Mouse (Mus musculus) intestine, embryonic 14.5 days (tissue): Measurements from ENCODE around the gene Cped1. TPM values are rescaled to one million over a fixed set of nuclear protein-coding genes. Genes with fewer than 3 reads are reported as not detected.
A peak's percentile ranks its signal among the peaks of the same experiment; 100 is the strongest.

Experiments
- ATAC-seq: fragments of 200-750 bp; cut with Nextera tagmentation; replicated peaks from 2 replicates; pipeline ENCODE4 v1.8.0; 2017; ENCODE audit warnings: low read depth, moderate number of reproducible peaks, moderate TSS enrichment, moderate library complexity; ENCODE audit not compliant: low FRiP score, low TSS enrichment
- DNase-seq: peaks from one replicate; pipeline ENCODE4 v3.0.0-alpha.2; 2018; ENCODE audit warnings: low spot score
- H3K27ac ChIP-seq: fragments of 300-500 bp; sonication (generic); 2 replicates; pipeline ENCODE4 v1.5.1; 2014; ENCODE audit warnings: low read depth, mild to moderate bottlenecking, control low read depth
- H3K27me3 ChIP-seq: fragments of 300-500 bp; sonication (generic); replicated peaks from 2 replicates; pipeline ENCODE4 v1.6.1; 2014; ENCODE audit warnings: low read length, control low read depth; ENCODE audit not compliant: control insufficient read depth, insufficient read depth
- H3K36me3 ChIP-seq: fragments of 300-500 bp; sonication (generic); 2 replicates; pipeline ENCODE4 v1.6.1; 2014; ENCODE audit warnings: low read length, control low read depth; ENCODE audit not compliant: control insufficient read depth, insufficient read depth
- H3K4me1 ChIP-seq: fragments of 300-500 bp; sonication (generic); replicated peaks from 2 replicates; pipeline ENCODE4 v1.6.1; 2014; ENCODE audit warnings: low read length, control low read depth, mixed read lengths; ENCODE audit not compliant: control insufficient read depth, insufficient read depth
- H3K4me2 ChIP-seq: fragments of 300-500 bp; sonication (generic); 2 replicates; pipeline ENCODE4 v1.6.1; 2014; ENCODE audit warnings: low read length
- H3K4me3 ChIP-seq: fragments of 300-500 bp; sonication (generic); 2 replicates; pipeline ENCODE4 v1.5.1; 2014; ENCODE audit warnings: low read depth, low read length, control low read depth, mixed read lengths
- H3K9ac ChIP-seq: fragments of 300-500 bp; sonication (generic); 2 replicates; pipeline ENCODE4 v1.6.1; 2014; ENCODE audit warnings: mild to moderate bottlenecking, low read length
- H3K9me3 ChIP-seq: fragments of 300-500 bp; sonication (generic); 2 replicates; pipeline ENCODE4 v1.6.1; 2016; ENCODE audit warnings: low read length, control low read depth; ENCODE audit not compliant: control insufficient read depth
- WGBS: fragments of 180-500 bp; shearing (Covaris S2); extraction: QIAGEN DNeasy Blood & Tissue Kit; methylation state at CpG from one replicate; pipeline ENCODE4 v1.1.7; 2014; 5-methylcytosine and 5-hydroxymethylcytosine counted together
- polyA plus RNA-seq: library from polyadenylated mRNA; unstranded; fragments of >200 nt; fragmentation: Nextera tagmentation; extraction: Ambion mirVana; gene quantifications from 2 replicates; pipeline ENCODE4 v1.2.1, GENCODE M21; 2014

The Cped1 gene
- polyA plus RNA-seq = 35.5 and 38.5 TPM in 2 replicates

- Histone ChIP-seq H3K4me2 (peak within 1 kb of the TSS; percentile 92), H3K4me3 (peak within 1 kb of the TSS; percentile 53), H3K27me3 (no peaks in the 10 kb centered on the region), H3K4me1 (no peaks in the 10 kb centered on the region), H3K9me3 (no peaks in the 10 kb centered on the region), H3K27ac (peak within 1 kb of the TSS; percentile 69), H3K36me3 (no peaks in the 10 kb centered on the region), H3K9ac (peak within 1 kb of the TSS; percentile 59)
- WGBS = 1% methylated on average over 38 of the region's 38 CpGs
- DNase-seq (peak; percentile 85), ATAC-seq (peak; percentile 61)
Measured at GRCm38 (mm10) chr6:21985732-21986540, at the start of gene Cped1. TSS of gene Cped1 (plus strand) at chr6:21985916.

DNA sequence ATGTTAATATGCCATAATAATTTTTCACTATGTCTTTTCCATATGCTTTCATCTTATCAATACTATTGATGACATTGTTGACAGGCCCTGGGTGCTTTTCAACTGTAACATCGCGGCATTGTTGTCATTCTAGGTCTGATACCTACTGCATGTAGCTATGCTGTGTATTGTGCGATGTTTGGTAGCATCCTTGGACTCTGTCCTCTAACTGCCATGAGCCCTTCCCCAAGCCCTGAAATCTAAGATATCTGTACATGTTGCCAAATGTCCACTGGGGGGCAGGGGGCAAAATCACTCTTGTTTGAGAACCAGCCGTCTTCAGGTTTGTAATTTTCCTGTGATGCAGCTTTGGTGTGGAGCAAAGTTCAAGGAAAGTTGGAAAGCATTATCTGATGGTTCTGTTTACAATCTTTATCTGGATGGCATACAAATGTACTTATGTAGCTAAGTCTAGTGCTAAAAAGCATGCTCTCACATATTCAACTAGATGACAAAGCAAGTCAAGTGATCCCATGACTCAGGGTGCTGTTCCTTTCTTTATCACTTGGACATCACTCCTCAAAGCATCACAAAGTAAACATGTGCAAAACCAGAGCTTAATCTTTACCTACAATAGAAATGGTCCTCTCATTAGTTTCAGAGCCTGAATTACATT, 47.6 kb upstream of the Cped1 start:
- Histone ChIP-seq H3K9ac (no peak overlapping the region), H3K4me1 (no peaks in the 10 kb centered on the region), H3K9me3 (no peaks in the 10 kb centered on the region), H3K36me3 (no peaks in the 10 kb centered on the region), H3K4me3 (no peak overlapping the region), H3K4me2 (no peak overlapping the region), H3K27me3 (no peaks in the 10 kb centered on the region), H3K27ac (no peak overlapping the region)
- WGBS = 73% methylated on average over 4 of the region's 4 CpGs
- peak; percentile 74; the same call in 1 of the 2 replicates for ATAC-seq
- no peak for DNase-seq

GRCm38 (mm10) chr6:21949226-21949731, 36.4 kb upstream of the Cped1 start, which contains the start of gene Ing3:
TSS of gene Ing3 (plus strand) at chr6:21949571.
- peak within 1 kb of the TSS; percentile 68 for H3K4me2 ChIP-seq
- H3K9me3 ChIP-seq = no peaks in the 10 kb centered on the region
- peak within 1 kb of the TSS; percentile 81 for H3K4me3 ChIP-seq
- peak within 1 kb of the TSS; percentile 98 for H3K27ac ChIP-seq
- H3K27me3 ChIP-seq = no peaks in the 10 kb centered on the region
- DNase-seq (peak; percentile 90), ATAC-seq (peak; percentile 98)
- WGBS = 0% methylated on average over 35 of the region's 35 CpGs
- peak within 1 kb of the TSS; percentile 90 for H3K9ac ChIP-seq
- peaks cover 3% of the 10 kb centered on the region; the same call in 1 of the 2 replicates for H3K4me1 ChIP-seq
- peaks cover 25% of the 10 kb centered on the region for H3K36me3 ChIP-seq

DNA sequence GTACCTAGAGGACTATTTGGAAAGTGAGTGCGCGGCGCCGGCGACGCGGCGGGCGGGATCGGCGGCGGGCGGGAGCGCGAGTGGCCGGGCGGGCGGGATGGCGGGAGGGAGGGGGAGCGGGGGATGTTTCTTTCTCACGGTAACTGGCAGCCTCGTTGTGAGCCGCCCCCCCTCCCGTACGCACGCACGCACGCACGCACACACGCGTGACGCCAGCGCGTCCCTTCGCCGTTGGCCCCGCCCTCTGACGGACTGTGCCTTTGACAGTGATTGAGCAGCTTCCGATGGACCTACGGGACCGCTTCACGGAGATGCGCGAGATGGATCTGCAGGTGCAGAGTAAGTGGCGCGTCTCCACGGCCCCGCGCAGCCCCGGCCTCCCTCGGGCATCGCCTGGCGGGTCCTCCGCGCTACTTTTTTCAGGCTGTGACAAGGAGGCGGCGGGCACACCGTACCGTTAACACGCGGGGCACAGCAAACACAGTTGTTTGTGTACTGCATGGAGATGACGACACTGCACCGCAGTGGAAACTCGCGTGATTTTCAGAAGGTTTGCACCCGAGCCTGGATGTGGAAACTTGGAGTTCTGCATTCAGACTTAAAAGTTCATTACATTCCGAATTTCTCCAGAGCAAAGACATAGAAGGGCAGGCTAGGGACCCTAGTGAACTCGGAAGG, 35.8 kb upstream of the Cped1 start:
- H3K27me3 ChIP-seq = no peaks in the 10 kb centered on the region
- H3K27ac ChIP-seq = peak overlapping the region; percentile 98
- peak; percentile 96 for ATAC-seq
- peak overlapping the region; percentile 68 for H3K4me2 ChIP-seq
- WGBS = under 1% methylated on average over 65 of the region's 68 CpGs
- DNase-seq = peak; percentile 98
- H3K9me3 ChIP-seq = no peaks in the 10 kb centered on the region
- peaks cover 3% of the 10 kb centered on the region; the same call in 1 of the 2 replicates for H3K4me1 ChIP-seq
- peak overlapping the region; percentile 81 for H3K4me3 ChIP-seq
- H3K36me3 ChIP-seq = peaks cover 31% of the 10 kb centered on the region
- peak overlapping the region; percentile 90 for H3K9ac ChIP-seq

- Histone ChIP-seq H3K27ac (no peak overlapping the region), H3K9ac (peak overlapping the region; percentile 90; the same call in 1 of the 2 replicates), H3K4me3 (peak overlapping the region; percentile 81), H3K4me1 (peaks cover 3% of the 10 kb centered on the region; the same call in 1 of the 2 replicates), H3K27me3 (no peaks in the 10 kb centered on the region), H3K36me3 (peaks cover 38% of the 10 kb centered on the region), H3K4me2 (peak overlapping the region; percentile 68), H3K9me3 (no peaks in the 10 kb centered on the region)
- ATAC-seq = no peak
- WGBS = 59% methylated on average over 2 of the region's 2 CpGs
- no peak for DNase-seq
Measured at GRCm38 (mm10) chr6:21950676-21951075, 35.0 kb upstream of the Cped1 start.

DNA sequence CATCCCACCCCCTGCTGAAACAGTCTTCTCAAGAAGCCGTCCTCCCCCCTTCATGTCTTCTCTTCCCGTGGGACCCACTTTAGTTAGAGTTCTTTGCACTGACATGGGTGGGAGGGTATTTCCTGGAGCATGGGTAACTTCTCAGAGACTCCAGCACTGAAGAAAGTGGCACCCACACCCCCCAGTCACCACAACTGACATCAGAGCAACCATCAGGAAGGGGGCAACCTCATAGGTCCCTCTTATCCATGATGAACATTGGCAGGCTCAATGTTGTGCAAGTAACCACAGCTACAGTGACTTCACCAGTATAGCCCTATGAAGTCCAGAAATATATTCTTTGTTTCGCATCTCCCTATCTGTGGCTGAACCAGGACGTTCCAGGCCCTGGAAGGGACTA, 30.2 kb upstream of the Cped1 start:
- WGBS = 90% methylated on average over 4 of the region's 4 CpGs
- ATAC-seq (no peak), DNase-seq (no peak)
- H3K27me3 ChIP-seq = no peaks in the 10 kb centered on the region
- no peak overlapping the region for H3K27ac ChIP-seq
- peaks cover 62% of the 10 kb centered on the region for H3K36me3 ChIP-seq
- H3K9ac ChIP-seq = no peak overlapping the region
- no peaks in the 10 kb centered on the region for H3K9me3 ChIP-seq
- peaks cover 2% of the 10 kb centered on the region; the same call in 1 of the 2 replicates for H3K4me1 ChIP-seq
- no peak overlapping the region for H3K4me2 ChIP-seq
- H3K4me3 ChIP-seq = no peak overlapping the region

- no peak for ATAC-seq
- peaks cover 44% of the 10 kb centered on the region for H3K36me3 ChIP-seq
- H3K4me3 ChIP-seq = no peak overlapping the region
- H3K27me3 ChIP-seq = no peaks in the 10 kb centered on the region
- DNase-seq = no peak
- no peak overlapping the region for H3K9ac ChIP-seq
- H3K4me2 ChIP-seq = no peak overlapping the region
- no peak overlapping the region for H3K27ac ChIP-seq
- 80% methylated on average over 4 of the region's 4 CpGs for WGBS
- H3K9me3 ChIP-seq = no peaks in the 10 kb centered on the region
- H3K4me1 ChIP-seq = no peaks in the 10 kb centered on the region
Measured at GRCm38 (mm10) chr6:21958922-21959321, 26.8 kb upstream of the Cped1 start.

DNA sequence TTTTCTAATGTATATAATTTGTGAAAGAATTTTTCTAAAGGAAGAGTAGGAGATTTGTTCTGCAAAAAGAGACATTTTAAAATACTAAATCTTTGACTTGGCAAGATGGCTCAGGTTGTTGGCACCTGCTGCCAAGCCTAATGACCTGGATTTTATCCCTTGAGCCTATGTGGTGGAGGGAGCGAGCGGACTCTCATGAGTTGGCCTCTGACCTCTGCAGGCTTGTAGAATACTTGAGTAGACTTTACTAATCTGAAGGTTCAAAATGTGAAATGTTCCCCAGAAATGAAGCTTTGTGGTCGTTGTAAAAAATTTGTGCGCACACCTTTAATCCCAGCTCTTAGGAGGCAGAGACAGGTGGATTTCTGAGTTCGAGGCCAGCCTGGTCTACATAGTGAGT, 25.8 kb upstream of the Cped1 start:
- 97% methylated on average over 5 of the region's 5 CpGs for WGBS
- H3K4me3 ChIP-seq = no peak overlapping the region
- ATAC-seq = no peak

More for the DNA sequence above, 25.8 kb upstream of the Cped1 start:
- no peak overlapping the region for H3K27ac ChIP-seq
- DNase-seq = no peak
- no peaks in the 10 kb centered on the region for H3K27me3 ChIP-seq
- H3K9ac ChIP-seq = no peak overlapping the region
- no peak overlapping the region for H3K4me2 ChIP-seq
- H3K36me3 ChIP-seq = peaks cover 34% of the 10 kb centered on the region
- H3K4me1 ChIP-seq = no peaks in the 10 kb centered on the region
- H3K9me3 ChIP-seq = no peaks in the 10 kb centered on the region
